Mouse (Mus musculus) heart, postnatal 0 days (tissue): Measurements from ENCODE around the gene Prkg1.

Source experiments
- CTCF ChIP-seq: IDR thresholded peaks from 2 replicates; pipeline ENCODE4 v1.5.1; 2016; ENCODE audit warnings: antibody characterized with exemption, control low read depth, low read depth
- EP300 ChIP-seq: IDR thresholded peaks from 2 replicates; pipeline ENCODE4 v1.6.1; 2016; ENCODE audit warnings: antibody characterized with exemption, low read depth

- TF ChIP-seq CTCF: peak; percentile 60
- no peak for TF ChIP-seq EP300
These were observed 84.0 kb downstream of the Prkg1 start for GRCm38 (mm10) chr19:31680821-31681220.
